In genomic region chr17:67954961-67955360, GRCm38 (mm10) we compare ENCODE assay signal across 22 mouse cellular contexts. TPM values are rescaled to one million over a fixed set of nuclear protein-coding genes. Genes with fewer than 3 reads are reported as not detected.
DNase-seq lines count a peak whose midpoint lies in the region; ATAC-seq lines count a peak whose summit lies in the region.
"Had no signal": no experiment of that assay in that cellular context is flagged by ENCODE, and none has a peak within 500 bp of the region (broad histone marks: within the 10 kb centered on the region; RNA-seq: fewer than 3 reads in every experiment).

No protein-coding gene starts in this region.

- ATAC-seq in lung, embryonic 16.5 days (ENCODE audit: low read depth): no peak
- no peak for ATAC-seq in stomach, embryonic 15.5 days (ENCODE audit: insufficient read depth, low FRiP score, low read depth)
- no peak for ATAC-seq in inflammation-experienced regulatory T-cells, adult 6 months
- ATAC-seq: activated CD4-positive, CD25-positive, alpha-beta regulatory T cell, adult 4 months; forebrain, embryonic 13.5 days; forebrain, postnatal 0 days; hindbrain, postnatal 0 days; intestine, embryonic 15.5 days; Patski had no signal

- no peak overlapping the region for H3K4me3 ChIP-seq in lung, embryonic 16.5 days (ENCODE audit: low read length)
- H3K4me3 ChIP-seq in stomach, embryonic 15.5 days (replicated peaks): no peak overlapping the region
- H3K4me3 ChIP-seq: forebrain, embryonic 13.5 days; heart, embryonic 13.5 days; hindbrain, embryonic 12.5 days; intestine, embryonic 15.5 days had no signal

- H3K27me3 ChIP-seq in lung, embryonic 16.5 days (ENCODE audit: control insufficient read depth, insufficient read depth, low read depth, low read length): no peaks in the 10 kb centered on the region
- no peaks in the 10 kb centered on the region for H3K27me3 ChIP-seq in stomach, embryonic 15.5 days (replicated peaks)
- H3K27me3 ChIP-seq: CH12.LX; forebrain, embryonic 13.5 days; heart, embryonic 13.5 days; hindbrain, embryonic 12.5 days; intestine, embryonic 15.5 days; Patski had no signal

- WGBS in lung, embryonic 16.5 days: 38% methylated on average over 5 of the region's 5 CpGs
- WGBS in stomach, embryonic 15.5 days: 53% methylated on average over 5 of the region's 5 CpGs

- H3K9ac ChIP-seq in lung, embryonic 16.5 days (ENCODE audit: low read length): no peak overlapping the region
- no peak overlapping the region for H3K9ac ChIP-seq in stomach, embryonic 15.5 days
- H3K9ac ChIP-seq: forebrain, embryonic 13.5 days; forebrain, postnatal 0 days; heart, embryonic 13.5 days; hindbrain, embryonic 12.5 days; intestine, embryonic 15.5 days had no signal

- peaks cover 61% of the 10 kb centered on the region for H3K4me1 ChIP-seq in lung, embryonic 16.5 days (replicated peaks; ENCODE audit: control insufficient read depth, insufficient read depth, low read length)
- peaks cover 24% of the 10 kb centered on the region for H3K4me1 ChIP-seq in stomach, embryonic 15.5 days
- H3K4me1 ChIP-seq: forebrain, embryonic 13.5 days had no signal

- peak; percentile 15 to 24 for DNase-seq in cerebellum, postnatal 14 days
- no peak for DNase-seq in cerebellum, adult 11 months
- DNase-seq in lung, postnatal 14 days: no peak
- DNase-seq in left cerebral cortex, adult 18-20 months (ENCODE audit: low spot score in 2 of 2): no peak
- DNase-seq: adrenal gland, adult 8-10 months; adrenal gland, postnatal 36 days; cerebellum, adult 9-11 months; embryo, embryonic 11 days; forebrain, postnatal 0 days; gastrocnemius, postnatal 14 days; heart, postnatal 36 days had no signal

- H3K27ac ChIP-seq in lung, embryonic 16.5 days (ENCODE audit: low read length): no peak overlapping the region; the same call in 1 of the 2 replicates
- H3K27ac ChIP-seq in stomach, embryonic 15.5 days: no peak overlapping the region
- H3K27ac ChIP-seq: forebrain, embryonic 13.5 days; hindbrain, embryonic 12.5 days; hindbrain, postnatal 0 days had no signal

- no peaks in the 10 kb centered on the region for H3K9me3 ChIP-seq in lung, embryonic 16.5 days (ENCODE audit: control insufficient read depth, low read length)
- H3K9me3 ChIP-seq in stomach, embryonic 15.5 days: no peaks in the 10 kb centered on the region
- H3K9me3 ChIP-seq: forebrain, embryonic 13.5 days; heart, embryonic 13.5 days; hindbrain, embryonic 12.5 days; intestine, embryonic 15.5 days had no signal

- no peaks in the 10 kb centered on the region for H3K36me3 ChIP-seq in lung, embryonic 16.5 days (ENCODE audit: control insufficient read depth, insufficient read depth, low read length)
- no peaks in the 10 kb centered on the region for H3K36me3 ChIP-seq in stomach, embryonic 15.5 days
- H3K36me3 ChIP-seq: heart, embryonic 13.5 days; hindbrain, embryonic 12.5 days; intestine, embryonic 15.5 days had no signal

- 0 out of 2 replicates have a peak overlapping the region, but pooled peaks have one; percentile 20 for H3K4me2 ChIP-seq in lung, embryonic 16.5 days (ENCODE audit: low read depth, low read length)
- H3K4me2 ChIP-seq in stomach, embryonic 15.5 days: peak overlapping the region; percentile 11; the same call in 1 of the 2 replicates
- H3K4me2 ChIP-seq: forebrain, embryonic 13.5 days; heart, embryonic 13.5 days; hindbrain, embryonic 12.5 days; intestine, embryonic 15.5 days had no signal

RNA-seq across cellular contexts. Expression of gene Arhgap28, which starts 49.0 kb away (rescaled TPM):
- polyA plus RNA-seq in lung, embryonic 16.5 days (2015; fragmentation: Nextera tagmentation; extraction: Ambion mirVana): 36.1 and 39.7 TPM in 2 replicates
- 23.9 and 25.3 TPM in 2 replicates for polyA plus RNA-seq in stomach, embryonic 15.5 days (2015; fragmentation: Nextera tagmentation; extraction: Ambion mirVana)
- polyA plus RNA-seq in inflammation-experienced regulatory T-cells, adult 6 months (2017; shearing (Covaris generic)): not detected
- under 1 TPM; 0.54 to 0.93 TPM for total RNA-seq in left cerebral cortex, adult 18-20 months (2021)
- total RNA-seq: CH12.LX had no signal

Comparison
In these comparisons a context has a peak if more than half of its experiments do, and no peak if none do; other contexts are left out.
1. DNase-seq: peak in cerebellum, postnatal 14 days (2 of 2); none in cerebellum, adult 11 months (single experiment), lung, postnatal 14 days (single experiment) and left cerebral cortex, adult 18-20 months (0 of 2).
2. RNA of gene Arhgap28, which starts 49.0 kb away (polyA plus RNA-seq): 36.1 to 39.7 TPM in lung, embryonic 16.5 days and 23.9 to 25.3 TPM in stomach, embryonic 15.5 days; not detected in inflammation-experienced regulatory T-cells, adult 6 months; every median in the first group is over 10 times any median in the second.